Mouse (Mus musculus): ENCODE results near the gene Rab1b.

Rab1b gene

GRCm38 (mm10) chr19:5071077-5071476, 35.8 kb downstream of the Rab1b start:
- peak in 1 of 2 experiments; percentile 39 for DNase-seq

GRCm38 (mm10) chr19:5069978-5070377, 36.9 kb downstream of the Rab1b start:
- DNase-seq = peak in 1 of 2 experiments; percentile 29

GRCm38 (mm10) chr19:5069486-5069885, 37.4 kb downstream of the Rab1b start:
- peak in 1 of 2 experiments; percentile 24 for DNase-seq

- DNase-seq = peak; percentile 35 to 43
Observed at GRCm38 (mm10) chr19:5068570-5069234, 38.2 kb downstream of the Rab1b start.

- peak; percentile 73 to 86 for DNase-seq
Observed at GRCm38 (mm10) chr19:5067867-5068569, 38.9 kb downstream of the Rab1b start, which contains the start of gene Cd248. TSS of gene Cd248 (plus strand) at chr19:5068078.

- DNase-seq = peak in 1 of 2 experiments; percentile 34
Observed at GRCm38 (mm10) chr19:5067040-5067799, 39.7 kb downstream of the Rab1b start.

- peak in 1 of 2 experiments; percentile 31 for DNase-seq
Observed at GRCm38 (mm10) chr19:5065104-5065503, 41.8 kb downstream of the Rab1b start.

GRCm38 (mm10) chr19:5062446-5062845, 44.4 kb downstream of the Rab1b start:
- DNase-seq = peak in 1 of 2 experiments; percentile 28

- DNase-seq = no peak
Observed at GRCm38 (mm10) chr19:5062041-5062440, 44.8 kb downstream of the Rab1b start.

- DNase-seq = peak in 1 of 2 experiments; percentile 35
Observed at GRCm38 (mm10) chr19:5060365-5061330, 46.2 kb downstream of the Rab1b start.

GRCm38 (mm10) chr19:5058801-5059771, 47.8 kb downstream of the Rab1b start:
- DNase-seq = peak; percentile 37 to 51

- DNase-seq = no peak
Observed at GRCm38 (mm10) chr19:5057876-5058775, 48.7 kb downstream of the Rab1b start.

GRCm38 (mm10) chr19:5056251-5056650, 50.6 kb downstream of the Rab1b start:
- DNase-seq = peak in 1 of 2 experiments; percentile 45

GRCm38 (mm10) chr19:5053909-5054308, 53.0 kb downstream of the Rab1b start:
- peak; percentile 60 to 73 for DNase-seq

- DNase-seq = no peak
Observed at GRCm38 (mm10) chr19:5052853-5053252, 54.0 kb downstream of the Rab1b start.

GRCm38 (mm10) chr19:5052166-5052822, 54.6 kb downstream of the Rab1b start:
- no peak for DNase-seq

- DNase-seq = no peak
Observed at GRCm38 (mm10) chr19:5051515-5051914, 55.4 kb downstream of the Rab1b start.

- DNase-seq = peak in 1 of 2 experiments; percentile 45
Observed at GRCm38 (mm10) chr19:5051031-5051430, 55.8 kb downstream of the Rab1b start.
